Mouse (Mus musculus) kidney, postnatal 0 days (tissue): ENCODE results near the gene Gm11037. TPM values are rescaled to one million over a fixed set of nuclear protein-coding genes. Genes with fewer than 3 reads are reported as not detected.
A peak's percentile ranks its signal among the peaks of the same experiment; 100 is the strongest.

Experiments used
- ATAC-seq: fragments of 200-750 bp; cut with Nextera tagmentation; replicated peaks from 2 replicates; pipeline ENCODE4 v1.8.0; 2017; ENCODE audit warnings: low read depth, moderate number of reproducible peaks, moderate TSS enrichment, moderate library complexity; ENCODE audit not compliant: low FRiP score
- DNase-seq: peaks from one replicate; pipeline ENCODE4 v3.0.0-alpha.2; 2016; ENCODE audit warnings: low spot score
- H3K27ac ChIP-seq: fragments of 300-500 bp; sonication (generic); 2 replicates; pipeline ENCODE4 v1.5.1; 2014; ENCODE audit warnings: mild to moderate bottlenecking
- H3K27me3 ChIP-seq: fragments of 300-500 bp; sonication (generic); 2 replicates; pipeline ENCODE4 v1.6.1; 2014; ENCODE audit warnings: low read length, mixed read lengths; ENCODE audit not compliant: insufficient read depth
- H3K36me3 ChIP-seq: fragments of 300-500 bp; sonication (generic); 2 replicates; pipeline ENCODE4 v1.6.1; 2014; ENCODE audit warnings: low read length, mixed read lengths; ENCODE audit not compliant: insufficient read depth
- H3K4me1 ChIP-seq: fragments of 300-500 bp; sonication (generic); replicated peaks from 2 replicates; pipeline ENCODE4 v1.6.1; 2014; ENCODE audit warnings: antibody characterized with exemption, low read length, mixed read lengths; ENCODE audit not compliant: insufficient read depth
- H3K4me2 ChIP-seq: fragments of 300-500 bp; sonication (generic); 2 replicates; pipeline ENCODE4 v1.6.1; 2014; ENCODE audit warnings: mild to moderate bottlenecking, low read length, moderate library complexity, mixed read lengths
- H3K4me3 ChIP-seq: fragments of 300-500 bp; sonication (generic); replicated peaks from 2 replicates; pipeline ENCODE4 v1.5.1; 2014; ENCODE audit warnings: low read depth, low read length
- H3K9ac ChIP-seq: fragments of 300-500 bp; sonication (generic); 2 replicates; pipeline ENCODE4 v1.6.1; 2014; ENCODE audit warnings: low read depth, low read length
- H3K9me3 ChIP-seq: fragments of 300-500 bp; sonication (generic); replicated peaks from 2 replicates; pipeline ENCODE4 v1.6.1; 2016; ENCODE audit warnings: low read length, inconsistent platforms, mixed read lengths
- CTCF ChIP-seq: IDR thresholded peaks from 2 replicates; pipeline ENCODE4 v1.5.1; 2016; ENCODE audit warnings: antibody characterized with exemption, low read depth, mild to moderate bottlenecking, moderate library complexity
- WGBS: fragments of 180-500 bp; shearing (Covaris S2); extraction: QIAGEN DNeasy Blood & Tissue Kit; methylation state at CpG from one replicate; pipeline ENCODE4 v1.1.7; 2014; 5-methylcytosine and 5-hydroxymethylcytosine counted together
- polyA plus RNA-seq: library from polyadenylated mRNA; unstranded; fragments of >200 nt; fragmentation: Nextera tagmentation; extraction: Ambion mirVana; gene quantifications from 2 replicates; pipeline ENCODE4 v1.2.1, GENCODE M21; 2015

The Gm11037 gene
- polyA plus RNA-seq, 1 experiment from 2014 or later = not detected

DNA sequence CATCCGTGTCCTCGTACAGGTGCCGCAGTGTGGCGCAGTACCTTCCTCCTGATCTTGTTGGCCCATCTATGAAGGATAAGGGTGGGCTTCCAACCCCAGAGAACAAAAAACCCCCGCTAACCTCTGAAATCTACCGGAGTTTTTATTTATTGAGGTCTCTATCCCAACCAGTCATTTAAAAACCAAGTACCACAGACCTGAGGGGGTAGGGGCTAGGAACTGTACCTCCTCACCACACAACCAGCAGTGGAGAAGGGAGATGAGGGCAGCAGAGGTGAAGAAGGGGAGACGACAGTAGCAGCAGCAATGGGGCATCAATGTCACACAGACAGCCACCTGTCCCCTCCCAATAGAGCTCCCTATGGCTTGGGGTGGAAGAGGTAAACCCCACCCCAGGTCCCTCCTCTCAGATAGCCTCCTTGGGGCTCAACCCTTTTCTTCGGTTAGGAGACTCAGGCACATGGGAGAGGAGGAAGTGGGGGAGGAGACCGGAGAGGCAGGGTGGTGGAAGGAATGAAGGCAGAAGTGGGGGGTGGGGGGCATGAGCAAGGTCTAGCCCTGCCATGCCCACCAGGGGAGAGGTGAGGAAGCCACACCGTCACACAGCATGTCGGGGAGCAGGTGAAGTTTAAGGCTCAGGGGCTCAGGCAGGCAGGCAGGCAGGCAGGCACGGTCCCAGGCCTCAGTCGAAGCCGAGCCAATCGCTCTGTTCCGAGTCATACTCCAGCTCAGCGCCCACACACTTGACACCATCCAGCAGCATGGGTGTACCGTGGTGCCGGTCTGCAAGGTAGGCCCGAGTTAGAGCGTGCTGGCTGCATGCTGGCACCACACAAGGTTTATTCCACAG is 13.1 kb downstream of the Gm11037 start:
- TF ChIP-seq CTCF = no peak
- peaks cover 7% of the 10 kb centered on the region; the same call in 1 of the 2 replicates for H3K4me1 ChIP-seq
- no peak overlapping the region for H3K27ac ChIP-seq
- no peak overlapping the region for H3K4me2 ChIP-seq
- no peak for DNase-seq
- ATAC-seq = no peak
- WGBS = 78% methylated on average over 21 of the region's 21 CpGs
- no peaks in the 10 kb centered on the region for H3K27me3 ChIP-seq
- no peak overlapping the region for H3K4me3 ChIP-seq
- H3K9ac ChIP-seq = no peak overlapping the region
- no peaks in the 10 kb centered on the region for H3K9me3 ChIP-seq
- H3K36me3 ChIP-seq = peaks cover 64% of the 10 kb centered on the region

DNA sequence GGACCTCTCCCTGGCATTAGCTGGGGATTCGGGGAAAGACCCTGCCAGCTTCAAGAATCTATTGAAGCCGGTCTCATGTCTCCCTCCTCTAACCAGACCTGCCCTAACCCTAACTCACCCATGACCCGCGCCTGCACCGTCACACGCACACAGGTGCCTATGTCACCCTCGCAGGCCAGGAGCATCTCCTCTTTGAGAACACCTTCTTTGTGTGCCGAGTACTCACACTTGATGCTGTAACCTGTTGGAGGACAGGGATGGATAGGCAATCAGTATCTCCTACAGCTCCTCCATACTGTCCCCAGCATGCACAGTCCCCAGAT is 13.7 kb downstream of the Gm11037 start:
- H3K4me1 ChIP-seq = peaks cover 7% of the 10 kb centered on the region; the same call in 1 of the 2 replicates
- no peak overlapping the region for H3K4me3 ChIP-seq
- H3K27me3 ChIP-seq = no peaks in the 10 kb centered on the region
- DNase-seq (no peak), ATAC-seq (no peak)
- H3K9ac ChIP-seq = no peak overlapping the region
- H3K9me3 ChIP-seq = no peaks in the 10 kb centered on the region
- 92% methylated on average over 8 of the region's 8 CpGs for WGBS
- no peak for TF ChIP-seq CTCF
- no peak overlapping the region for H3K4me2 ChIP-seq
- peaks cover 60% of the 10 kb centered on the region for H3K36me3 ChIP-seq
- no peak overlapping the region for H3K27ac ChIP-seq

DNA sequence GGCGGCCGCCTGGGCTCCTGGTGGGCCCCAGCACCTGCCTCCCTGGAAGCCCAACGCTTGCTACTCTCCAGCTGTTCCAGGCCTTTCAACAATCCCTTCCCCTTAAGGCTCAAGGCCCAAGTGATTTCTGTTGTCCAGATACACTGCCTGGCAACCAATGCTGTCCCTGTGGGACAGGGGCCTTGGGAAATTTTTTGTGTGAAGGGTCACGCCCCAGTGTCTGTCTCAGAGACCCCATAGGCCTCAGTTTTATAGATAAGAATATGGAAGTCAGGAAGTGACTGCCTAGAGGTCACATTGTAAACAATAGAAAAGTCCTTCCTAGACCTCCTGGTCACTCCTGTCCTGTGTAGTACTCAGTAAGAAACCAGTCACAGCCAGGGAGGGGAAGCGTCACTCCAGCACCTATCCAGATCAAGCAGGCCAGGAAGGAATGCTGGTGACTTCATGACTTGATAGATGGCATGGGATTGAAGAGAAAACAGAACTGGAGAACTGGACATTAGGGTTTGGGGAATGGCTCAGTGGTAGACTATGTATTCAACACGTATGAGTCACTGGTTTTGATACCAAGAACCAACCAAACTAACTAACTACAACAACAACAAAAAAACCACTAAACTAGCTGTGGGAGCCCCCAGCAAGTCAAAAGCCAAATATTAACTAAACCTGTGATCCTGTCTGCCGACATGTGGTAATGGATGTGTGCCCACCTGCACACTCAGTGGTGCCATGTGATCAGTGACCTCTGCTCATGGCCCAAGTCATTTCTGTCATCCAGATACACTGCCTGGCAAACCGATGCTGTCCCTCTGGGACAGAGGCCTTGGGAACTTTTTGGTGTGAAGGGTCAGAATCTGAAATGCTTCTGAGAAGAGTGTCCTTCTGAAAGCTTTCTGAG is 15.3 kb downstream of the Gm11037 start:
- 0 out of 2 replicates have a peak, but pooled peaks have one; percentile 22 for ATAC-seq
- no peak overlapping the region for H3K4me3 ChIP-seq
- H3K4me2 ChIP-seq = no peak overlapping the region
- no peak for TF ChIP-seq CTCF
- no peak overlapping the region for H3K9ac ChIP-seq
- no peaks in the 10 kb centered on the region for H3K4me1 ChIP-seq
- no peak for DNase-seq
- no peaks in the 10 kb centered on the region for H3K9me3 ChIP-seq
- 84% methylated on average over 8 of the region's 8 CpGs for WGBS
- no peaks in the 10 kb centered on the region for H3K27me3 ChIP-seq
- peak overlapping the region; percentile 36; the same call in 1 of the 2 replicates for H3K27ac ChIP-seq
- peaks cover 63% of the 10 kb centered on the region for H3K36me3 ChIP-seq

DNA sequence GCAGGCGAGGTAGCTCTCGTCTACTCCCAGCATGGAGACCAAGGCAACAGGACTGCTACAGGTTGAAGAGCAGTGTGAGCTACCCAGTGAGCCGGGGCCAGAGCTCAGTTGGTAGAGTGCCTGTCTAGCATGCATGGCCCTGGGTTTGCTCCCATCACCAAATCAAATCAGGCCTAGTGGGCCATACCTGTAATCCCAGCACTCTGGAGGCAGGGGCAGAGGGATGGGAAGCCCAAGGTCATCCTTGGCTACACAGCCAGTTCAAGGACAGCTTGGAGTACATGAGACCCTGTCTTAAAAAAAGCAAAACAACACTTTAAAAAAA is 15.9 kb downstream of the Gm11037 start:
- H3K9me3 ChIP-seq = no peaks in the 10 kb centered on the region
- peaks cover 59% of the 10 kb centered on the region; the same call in 1 of the 2 replicates for H3K36me3 ChIP-seq
- no peak overlapping the region for H3K4me2 ChIP-seq

DNA sequence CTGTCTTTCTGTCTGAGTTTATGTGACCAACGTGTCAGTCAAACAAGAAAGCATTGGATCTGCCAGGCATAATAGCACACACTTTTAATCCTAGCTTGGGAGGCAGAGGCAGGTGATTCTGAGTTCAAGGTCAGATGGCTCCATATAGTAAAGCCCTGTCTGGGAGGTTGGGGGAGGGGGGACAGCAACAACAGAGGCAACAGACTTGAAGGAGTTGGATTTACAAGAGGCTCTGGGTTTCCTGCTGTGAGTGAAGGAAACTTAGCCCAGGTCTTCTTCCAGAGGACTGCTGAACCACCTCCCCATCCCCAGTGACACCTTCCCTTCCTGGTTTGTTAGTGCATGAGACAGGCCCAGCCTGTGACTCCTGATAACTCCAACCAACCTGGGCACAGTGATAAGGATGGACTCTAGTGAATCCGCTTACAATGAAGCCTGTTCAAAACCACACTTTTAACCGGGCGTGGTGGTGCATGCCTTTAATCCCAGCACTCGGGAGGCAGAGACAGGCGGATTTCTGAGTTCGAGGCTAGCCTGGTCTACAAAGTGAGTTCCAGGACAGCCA is 19.0 kb downstream of the Gm11037 start:
- H3K4me3 ChIP-seq = no peak overlapping the region
- H3K27me3 ChIP-seq = no peaks in the 10 kb centered on the region
- no peak for TF ChIP-seq CTCF
- ATAC-seq (no peak), DNase-seq (no peak)
- 95% methylated on average over 7 of the region's 7 CpGs for WGBS
- H3K9ac ChIP-seq = no peak overlapping the region
- no peaks in the 10 kb centered on the region for H3K4me1 ChIP-seq
- no peak overlapping the region for H3K4me2 ChIP-seq
- no peaks in the 10 kb centered on the region for H3K9me3 ChIP-seq
- H3K36me3 ChIP-seq = peaks cover 38% of the 10 kb centered on the region
- H3K27ac ChIP-seq = no peak overlapping the region

More for the DNA sequence above, 15.9 kb downstream of the Gm11037 start:
- Histone ChIP-seq H3K27ac (peak overlapping the region; percentile 36; the same call in 1 of the 2 replicates), H3K9ac (no peak overlapping the region), H3K4me3 (no peak overlapping the region), H3K4me1 (no peaks in the 10 kb centered on the region), H3K27me3 (no peaks in the 10 kb centered on the region)
- DNase-seq (no peak), ATAC-seq (no peak)
- TF ChIP-seq CTCF = no peak
- WGBS = 86% methylated on average over 3 of the region's 3 CpGs

DNA sequence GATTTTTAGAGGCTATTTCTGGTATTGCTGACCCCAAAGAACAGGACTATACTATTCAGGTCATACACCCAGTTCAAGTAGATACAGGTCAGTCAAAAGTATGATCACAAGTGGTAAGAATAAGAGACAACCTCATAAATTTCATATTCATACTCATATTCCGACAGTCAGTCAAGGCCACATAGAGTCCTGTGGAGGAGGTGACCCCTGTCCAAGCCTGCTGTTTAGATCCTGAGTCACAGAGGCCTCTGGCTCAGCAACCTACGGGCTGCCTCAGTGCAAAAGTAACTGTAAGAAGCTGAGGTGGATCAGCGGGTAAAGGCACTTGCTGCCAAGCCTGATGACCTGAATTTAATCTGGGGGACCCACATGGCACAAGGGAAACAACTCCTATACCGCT is 20.7 kb downstream of the Gm11037 start:
- H3K4me1 ChIP-seq = no peaks in the 10 kb centered on the region
- no peaks in the 10 kb centered on the region for H3K27me3 ChIP-seq
- TF ChIP-seq CTCF = no peak
- H3K27ac ChIP-seq = no peak overlapping the region
- H3K4me2 ChIP-seq = no peak overlapping the region
- no peak overlapping the region for H3K4me3 ChIP-seq
- H3K36me3 ChIP-seq = peaks cover 25% of the 10 kb centered on the region
- DNase-seq (no peak), ATAC-seq (no peak)
- H3K9ac ChIP-seq = no peak overlapping the region
- H3K9me3 ChIP-seq = no peaks in the 10 kb centered on the region
- whole genome bisulfite sequencing = 87% methylated on average over 4 of the region's 4 CpGs
